Mouse (Mus musculus): ENCODE measurements at regions not wholly inside any gene's neighbourhood (a gene's known extent, or its start where the extent isn't known, plus 50 kb on each side); places are given as distances from the start of the nearest gene placed in this dataset.

DNA sequence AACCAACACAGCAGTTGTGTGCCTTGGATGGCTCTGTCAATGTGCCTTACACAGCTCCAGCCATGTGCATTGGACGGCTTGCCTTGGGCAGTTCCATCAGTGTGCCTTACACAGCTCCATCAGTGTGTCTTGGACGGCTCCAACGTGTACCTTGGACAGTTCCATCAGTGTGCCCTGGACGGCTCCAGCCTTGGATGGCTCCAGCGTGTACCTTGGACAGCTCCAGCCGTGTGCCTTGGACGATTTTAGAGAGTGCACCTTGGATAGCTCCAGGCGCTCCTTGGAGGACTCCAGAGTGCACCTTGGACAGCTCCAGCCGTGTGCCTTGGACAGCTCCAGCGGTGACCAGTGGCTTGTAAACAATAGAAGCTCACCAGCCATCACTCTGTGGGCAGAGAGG is 321.7 kb upstream of the Kcnab2 start:
- no peak for TF ChIP-seq POLR2A (IDR thresholded peaks at IDR 0.05; ENCODE audit: insufficient read length, low read depth)
- TF ChIP-seq REST (IDR thresholded peaks at IDR 0.05; ENCODE audit: insufficient read depth, insufficient read length): peak; percentile 72
- TF ChIP-seq MYOG (IDR thresholded peaks at IDR 0.05; ENCODE audit: control insufficient read depth in 1 of 3, insufficient read depth in 1 of 3, insufficient read length in 2 of 3, low read depth in 2 of 3): no peak

Measured in myocyte (in vitro differentiated cells).